Mouse (Mus musculus) stomach, postnatal 0 days (tissue): ENCODE data around the gene Rad51b.

Experiments
- CTCF ChIP-seq: IDR thresholded peaks from 2 replicates; pipeline ENCODE4 v1.5.1; 2016; ENCODE audit warnings: antibody characterized with exemption, low read depth, mild to moderate bottlenecking, moderate library complexity
- EP300 ChIP-seq: optimal IDR thresholded peaks from 2 replicates; pipeline ENCODE3; 2016; ENCODE audit warnings: antibody characterized with exemption

DNA sequence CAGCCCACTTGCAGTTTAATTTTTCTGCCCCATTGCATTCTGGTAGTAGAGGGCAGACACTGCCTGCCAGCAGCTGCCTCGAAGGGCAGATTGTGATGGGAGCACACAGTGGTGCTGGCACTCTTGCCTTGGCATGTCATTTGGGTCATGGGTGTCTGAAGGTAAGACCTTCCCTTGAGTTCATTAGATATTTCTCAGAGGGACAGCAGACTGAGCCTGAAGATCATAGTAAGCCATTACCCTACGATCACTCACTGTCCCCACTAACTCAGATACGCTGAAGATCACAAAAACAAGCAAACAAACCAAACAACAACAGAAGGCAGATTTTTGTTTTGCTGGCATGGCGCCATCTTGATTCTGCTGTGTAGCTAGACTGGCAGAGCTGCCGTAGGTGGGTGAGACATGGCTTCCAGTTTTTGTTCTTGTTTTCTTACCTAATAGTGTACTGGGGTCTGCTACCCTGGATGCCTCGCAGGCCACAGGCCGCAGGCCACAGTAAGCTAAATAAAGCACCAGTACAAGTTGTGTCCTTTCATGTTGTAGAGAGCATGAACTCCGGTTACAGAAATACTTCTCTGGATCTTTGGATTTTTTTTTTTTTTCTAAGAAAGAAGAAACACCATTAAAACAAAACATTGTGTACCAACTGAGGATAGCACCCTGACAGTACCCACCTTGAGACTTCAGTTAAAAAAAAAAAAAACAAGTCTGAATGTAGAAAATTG, 316.1 kb downstream of the Rad51b start:
- TF ChIP-seq CTCF (no peak), EP300 (no peak)
